Mouse (Mus musculus) small intestine, adult 2 months (tissue): ENCODE measurements around the gene Smad5. TPM values are rescaled to one million over a fixed set of nuclear protein-coding genes. Genes with fewer than 3 reads are reported as not detected.

Experiments used
- H3K27ac ChIP-seq: fragments of 200-500 bp; 2 replicates; pipeline ENCODE4 v1.5.1; 2012; ENCODE audit warnings: low read depth, low read length, control low read depth, inconsistent platforms; ENCODE audit not compliant: insufficient read depth
- H3K27me3 ChIP-seq: fragments of 200-500 bp; 2 replicates; pipeline ENCODE4 v1.6.1; 2012; ENCODE audit warnings: mild to moderate bottlenecking, moderate library complexity, low read length, inconsistent platforms; ENCODE audit not compliant: control insufficient read depth, insufficient read depth
- H3K36me3 ChIP-seq: fragments of 200-500 bp; 2 replicates; pipeline ENCODE4 v1.6.1; 2012; ENCODE audit warnings: mild to moderate bottlenecking, low read length, control low read depth, inconsistent platforms; ENCODE audit not compliant: control insufficient read depth, insufficient read depth
- H3K4me1 ChIP-seq: fragments of 200-500 bp; 2 replicates; pipeline ENCODE4 v1.6.1; 2012; ENCODE audit warnings: low read length, inconsistent platforms, mixed read lengths; ENCODE audit not compliant: control insufficient read depth, insufficient read depth, insufficient read length
- H3K4me3 ChIP-seq: fragments of 200-500 bp; 2 replicates; pipeline ENCODE4 v1.5.1; 2012; ENCODE audit warnings: low read depth, mild to moderate bottlenecking, control low read depth, inconsistent platforms, low read length, moderate library complexity
- CTCF ChIP-seq: fragments of 200-500 bp; IDR thresholded peaks from 2 replicates; pipeline ENCODE4 v1.5.1; 2012; ENCODE audit warnings: low read depth, mild to moderate bottlenecking, control low read depth, inconsistent platforms, low read length, moderate library complexity, mixed read lengths; ENCODE audit not compliant: insufficient replicate concordance, insufficient read length; ENCODE audit errors: extremely low read depth
- POLR2A ChIP-seq: fragments of 200-500 bp; IDR thresholded peaks from 2 replicates; pipeline ENCODE4 v1.6.1; 2012; ENCODE audit warnings: low read depth, mild to moderate bottlenecking, control low read depth, inconsistent platforms, low read length, moderate library complexity
- WGBS: fragments of 180-500 bp; shearing (Covaris S2); methylation state at CpG from one replicate; pipeline ENCODE4 v1.1.7; 2018; 5-methylcytosine and 5-hydroxymethylcytosine counted together
- polyA plus RNA-seq: library from polyadenylated mRNA; depleted of rRNA; stranded (reverse); fragments of >200 nt; gene quantifications from 2 replicates; pipeline ENCODE4 v1.2.3, GENCODE M21; 2012; rRNA removed

Gene Smad5
- polyA plus RNA-seq, 1 experiment = 6.3 TPM

GRCm38 (mm10) chr13:56782621-56783020 lies 79.8 kb downstream of the Smad5 start:
- Histone ChIP-seq H3K36me3 (no peaks in the 10 kb centered on the region), H3K27ac (no peak overlapping the region), H3K4me3 (no peak overlapping the region), H3K27me3 (no peaks in the 10 kb centered on the region), H3K4me1 (no peaks in the 10 kb centered on the region)
- WGBS = 74% methylated on average over 1 of the region's 1 CpGs
- no peak for TF ChIP-seq CTCF
- no peak for TF ChIP-seq POLR2A

DNA sequence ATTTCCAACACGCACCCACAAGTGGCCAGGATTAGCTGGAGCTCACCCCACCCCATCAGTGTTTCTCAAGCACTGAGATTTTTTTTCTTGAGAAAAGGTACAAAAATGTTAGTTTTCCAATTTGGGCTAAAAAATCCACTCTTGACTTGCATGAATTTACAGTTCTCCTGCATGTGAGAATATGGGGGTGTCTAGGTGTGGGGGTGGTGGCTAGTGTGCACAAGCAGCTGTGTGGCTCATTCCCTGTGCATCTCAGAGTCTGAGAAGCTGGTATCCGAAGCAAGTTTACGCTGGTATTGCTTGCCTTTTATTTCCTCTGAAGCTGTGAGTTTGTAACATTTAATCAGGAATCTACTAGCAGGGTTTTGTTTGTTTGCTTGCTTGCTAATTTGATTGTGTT lies 87.9 kb downstream of the Smad5 start:
- Histone ChIP-seq H3K27me3 (no peaks in the 10 kb centered on the region), H3K4me3 (no peak overlapping the region), H3K4me1 (no peaks in the 10 kb centered on the region), H3K27ac (no peak overlapping the region), H3K36me3 (no peaks in the 10 kb centered on the region)
- 88% methylated on average over 3 of the region's 3 CpGs for WGBS
- TF ChIP-seq POLR2A = no peak

Other genes with a start within 250 kb of the Smad5 start
- not detected in 2 replicates for gene Il9, start 220.8 kb upstream of the Smad5 start, polyA plus RNA-seq
- 0.60 and 2.2 TPM in 2 replicates for gene Fbxl21, start 180.5 kb upstream of the Smad5 start, polyA plus RNA-seq
- gene Lect2, start 154.5 kb upstream of the Smad5 start, polyA plus RNA-seq = 2.5 TPM in 1 of 2 replicates, not detected in the other
- gene Tgfbi, start 93.5 kb upstream of the Smad5 start, polyA plus RNA-seq = 67.9 and 221 TPM in 2 replicates
- 0.23 and 2.7 TPM in 2 replicates for gene Gm45623, start 50.8 kb downstream of the Smad5 start, polyA plus RNA-seq
- gene Trpc7, start 193.0 kb downstream of the Smad5 start, polyA plus RNA-seq = 0.18 and 0.27 TPM in 2 replicates